Mouse (Mus musculus): ENCODE measurements around the gene Bmp2k. TPM values are rescaled to one million over a fixed set of nuclear protein-coding genes. Genes with fewer than 3 reads are reported as not detected.
"Not testable (repeated sequence)": the region's sequence is repeated elsewhere in the genome, so short reads cannot be mapped to it uniquely, and the experiment has no call there.

Gene Bmp2k
- polyA plus RNA-seq, 1 experiment from 2014 or later = 11.8 TPM

DNA sequence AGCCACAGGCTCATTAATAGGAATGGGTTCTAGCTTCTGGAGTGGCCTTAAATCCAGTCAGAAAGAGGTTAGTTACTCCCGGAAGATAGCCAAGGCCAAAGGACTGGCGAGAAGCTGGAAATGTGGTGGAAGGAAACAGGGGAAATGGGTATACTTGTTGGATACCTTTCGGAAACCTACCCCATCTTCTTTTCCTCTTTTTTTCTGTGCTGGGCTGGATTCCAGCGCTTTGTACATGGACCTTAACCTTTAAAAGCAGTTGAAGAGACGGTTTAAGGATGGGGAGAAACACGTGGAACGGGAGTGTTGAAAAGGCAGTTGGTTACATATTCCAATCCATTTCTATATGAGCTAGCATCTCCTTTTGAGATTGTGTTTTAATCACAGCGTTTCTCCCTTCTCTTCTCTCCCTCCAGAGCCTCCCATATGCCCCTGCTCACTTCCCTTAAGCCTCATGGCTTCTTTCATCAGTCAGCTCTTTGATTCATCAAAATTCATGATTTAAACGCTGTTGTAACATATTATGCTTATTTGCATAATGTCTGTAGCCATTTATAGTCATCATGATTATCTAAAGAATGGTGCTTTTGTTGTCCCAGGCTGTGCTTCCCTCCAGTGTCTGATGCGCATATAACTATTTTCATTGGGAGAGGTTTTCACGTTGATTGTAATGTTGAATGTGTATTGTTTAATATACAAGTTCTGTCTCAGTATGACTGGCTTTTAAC lies 18.5 kb downstream of the Bmp2k start:
- DNase-seq (peak; percentile 28), ATAC-seq (ENCODE audit: low FRiP score, low TSS enrichment) (no peak)
- H3K27me3 ChIP-seq (ENCODE audit: control insufficient read depth, insufficient read depth, low read length) = no peaks in the 10 kb centered on the region
- H3K9me3 ChIP-seq (ENCODE audit: control insufficient read depth, low read length) = no peaks in the 10 kb centered on the region
- no peak overlapping the region for H3K4me2 ChIP-seq (ENCODE audit: low read length)
- H3K9ac ChIP-seq (replicated peaks; ENCODE audit: low read length) = no peak overlapping the region
- 66% methylated on average over 11 of the region's 11 CpGs for WGBS
- no peak overlapping the region for H3K27ac ChIP-seq (replicated peaks; ENCODE audit: low read depth, low read length)
- no peaks in the 10 kb centered on the region for H3K36me3 ChIP-seq (ENCODE audit: control insufficient read depth, insufficient read depth, low read length)
- no peak overlapping the region for H3K4me3 ChIP-seq (replicated peaks; ENCODE audit: low read depth, low read length)
- peaks cover 10% of the 10 kb centered on the region; the same call in 1 of the 2 replicates for H3K4me1 ChIP-seq (ENCODE audit: control insufficient read depth, insufficient read depth, low read length)

GRCm38 (mm10) chr5:97016842-97017577 lies 19.5 kb downstream of the Bmp2k start:
- ATAC-seq (ENCODE audit: low FRiP score, low TSS enrichment) (no peak), DNase-seq (no peak)
- Histone ChIP-seq H3K9me3 (ENCODE audit: control insufficient read depth, low read length) (no peaks in the 10 kb centered on the region), H3K9ac (replicated peaks; ENCODE audit: low read length) (no peak overlapping the region), H3K27ac (replicated peaks; ENCODE audit: low read depth, low read length) (no peak overlapping the region), H3K36me3 (ENCODE audit: control insufficient read depth, insufficient read depth, low read length) (no peaks in the 10 kb centered on the region), H3K4me1 (ENCODE audit: control insufficient read depth, insufficient read depth, low read length) (peaks cover 10% of the 10 kb centered on the region; the same call in 1 of the 2 replicates), H3K4me3 (replicated peaks; ENCODE audit: low read depth, low read length) (no peak overlapping the region), H3K27me3 (ENCODE audit: control insufficient read depth, insufficient read depth, low read length) (no peaks in the 10 kb centered on the region), H3K4me2 (ENCODE audit: low read length) (no peak overlapping the region)
- WGBS = 93% methylated on average over 9 of the region's 9 CpGs

GRCm38 (mm10) chr5:97022305-97023278 lies 25.1 kb downstream of the Bmp2k start:
- Histone ChIP-seq H3K9ac (replicated peaks; ENCODE audit: low read length) (no peak overlapping the region), H3K36me3 (ENCODE audit: control insufficient read depth, insufficient read depth, low read length) (no peaks in the 10 kb centered on the region), H3K9me3 (ENCODE audit: control insufficient read depth, low read length) (no peaks in the 10 kb centered on the region), H3K4me3 (replicated peaks; ENCODE audit: low read depth, low read length) (no peak overlapping the region), H3K4me2 (ENCODE audit: low read length) (no peak overlapping the region), H3K4me1 (ENCODE audit: control insufficient read depth, insufficient read depth, low read length) (no peaks in the 10 kb centered on the region), H3K27ac (replicated peaks; ENCODE audit: low read depth, low read length) (no peak overlapping the region), H3K27me3 (ENCODE audit: control insufficient read depth, insufficient read depth, low read length) (no peaks in the 10 kb centered on the region)
- WGBS = 69% methylated on average over 15 of the region's 15 CpGs
- DNase-seq (peak; percentile 45), ATAC-seq (ENCODE audit: low FRiP score, low TSS enrichment) (no peak)

DNA sequence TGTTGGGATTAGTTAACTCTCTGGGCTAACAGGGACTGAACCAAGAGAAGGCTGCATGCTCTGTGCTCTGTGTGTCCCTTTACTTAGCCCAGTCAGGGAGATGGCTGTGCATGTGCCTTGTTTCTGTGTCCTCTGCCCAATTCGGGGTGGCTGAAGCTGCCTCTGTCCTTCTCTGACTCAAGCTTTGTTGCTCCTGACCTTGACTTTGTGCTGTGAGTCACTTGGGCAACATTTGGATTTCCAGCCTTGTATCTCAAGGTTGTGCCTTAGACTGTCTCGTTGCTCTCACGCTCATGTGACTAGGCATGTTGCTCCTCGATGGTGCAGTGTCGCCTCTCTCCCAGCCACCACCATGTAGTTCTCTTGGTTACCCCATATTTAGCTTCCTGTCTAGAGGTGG lies 27.3 kb downstream of the Bmp2k start:
- no peak for ATAC-seq (ENCODE audit: low FRiP score, low TSS enrichment)
- no peaks in the 10 kb centered on the region for H3K4me1 ChIP-seq (ENCODE audit: control insufficient read depth, insufficient read depth, low read length)
- H3K9me3 ChIP-seq (ENCODE audit: control insufficient read depth, low read length) = no peaks in the 10 kb centered on the region
- no peak overlapping the region for H3K9ac ChIP-seq (replicated peaks; ENCODE audit: low read length)
- H3K4me3 ChIP-seq (replicated peaks; ENCODE audit: low read depth, low read length) = no peak overlapping the region
- no peak for DNase-seq
- H3K36me3 ChIP-seq (ENCODE audit: control insufficient read depth, insufficient read depth, low read length) = 0 out of 2 replicates have a peak, but pooled peaks cover 4% of the 10 kb centered on the region
- no peaks in the 10 kb centered on the region for H3K27me3 ChIP-seq (ENCODE audit: control insufficient read depth, insufficient read depth, low read length)
- H3K4me2 ChIP-seq (ENCODE audit: low read length) = no peak overlapping the region
- no peak overlapping the region for H3K27ac ChIP-seq (replicated peaks; ENCODE audit: low read depth, low read length)
- 95% methylated on average over 5 of the region's 5 CpGs for WGBS

DNA sequence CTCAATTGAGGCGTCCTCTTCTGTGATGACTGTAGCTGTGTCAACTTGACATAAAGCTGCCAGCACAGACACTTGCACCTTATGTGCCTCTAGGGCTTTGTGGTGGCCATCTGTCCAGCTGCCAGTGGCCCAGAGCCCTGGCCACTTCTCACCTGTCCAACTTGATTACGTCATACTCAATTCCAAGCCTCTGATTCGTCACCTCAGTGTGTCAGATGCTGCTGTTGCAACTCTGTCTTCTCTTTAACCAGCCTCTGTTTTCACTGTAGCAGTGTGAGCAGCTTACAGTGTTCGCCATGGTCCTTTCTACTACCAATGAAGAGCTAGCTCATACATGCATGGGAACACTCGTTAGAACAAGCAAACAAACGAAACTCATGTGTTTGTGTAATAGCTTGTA lies 28.2 kb downstream of the Bmp2k start:
- Histone ChIP-seq H3K4me1 (ENCODE audit: control insufficient read depth, insufficient read depth, low read length) (no peaks in the 10 kb centered on the region), H3K9me3 (ENCODE audit: control insufficient read depth, low read length) (no peaks in the 10 kb centered on the region), H3K27me3 (ENCODE audit: control insufficient read depth, insufficient read depth, low read length) (no peaks in the 10 kb centered on the region), H3K36me3 (ENCODE audit: control insufficient read depth, insufficient read depth, low read length) (0 out of 2 replicates have a peak, but pooled peaks cover 4% of the 10 kb centered on the region), H3K9ac (replicated peaks; ENCODE audit: low read length) (no peak overlapping the region), H3K4me3 (replicated peaks; ENCODE audit: low read depth, low read length) (no peak overlapping the region), H3K27ac (replicated peaks; ENCODE audit: low read depth, low read length) (no peak overlapping the region), H3K4me2 (ENCODE audit: low read length) (no peak overlapping the region)
- ATAC-seq (ENCODE audit: low FRiP score, low TSS enrichment) = no peak
- no peak for DNase-seq
- 89% methylated on average over 6 of the region's 6 CpGs for WGBS

DNA sequence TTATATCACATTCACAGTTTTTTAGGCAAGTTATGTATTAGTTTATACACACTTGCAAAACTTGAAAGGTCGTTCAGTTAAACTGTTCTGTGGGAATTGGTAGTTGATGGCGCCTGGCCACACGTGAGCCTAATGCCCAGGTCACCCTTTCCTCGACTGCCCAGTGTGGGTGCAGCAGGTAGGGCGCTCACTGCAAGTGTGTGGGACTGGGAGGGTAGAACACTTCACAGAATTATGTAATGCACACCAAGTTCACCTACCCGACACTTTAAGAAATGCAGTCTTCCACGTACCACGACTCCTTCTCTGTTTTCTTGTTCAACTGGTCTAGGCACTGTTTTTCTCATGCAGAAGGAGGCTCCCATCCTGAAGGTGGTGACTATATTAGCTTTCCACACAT lies 30.5 kb downstream of the Bmp2k start:
- Histone ChIP-seq H3K9me3 (ENCODE audit: control insufficient read depth, low read length) (no peaks in the 10 kb centered on the region), H3K4me2 (ENCODE audit: low read length) (no peak overlapping the region), H3K9ac (replicated peaks; ENCODE audit: low read length) (no peak overlapping the region), H3K36me3 (ENCODE audit: control insufficient read depth, insufficient read depth, low read length) (0 out of 2 replicates have a peak, but pooled peaks cover 6% of the 10 kb centered on the region), H3K4me3 (replicated peaks; ENCODE audit: low read depth, low read length) (no peak overlapping the region), H3K27me3 (ENCODE audit: control insufficient read depth, insufficient read depth, low read length) (no peaks in the 10 kb centered on the region), H3K27ac (replicated peaks; ENCODE audit: low read depth, low read length) (no peak overlapping the region), H3K4me1 (ENCODE audit: control insufficient read depth, insufficient read depth, low read length) (no peaks in the 10 kb centered on the region)
- DNase-seq (no peak), ATAC-seq (ENCODE audit: low FRiP score, low TSS enrichment) (no peak)
- WGBS = 87% methylated on average over 8 of the region's 8 CpGs

- 88% methylated on average over 1 of the region's 1 CpGs for WGBS
- ATAC-seq (ENCODE audit: low FRiP score, low TSS enrichment); H3K9ac ChIP-seq (replicated peaks; ENCODE audit: low read length); H3K4me1 ChIP-seq (ENCODE audit: control insufficient read depth, insufficient read depth, low read length); DNase-seq; H3K36me3 ChIP-seq (ENCODE audit: control insufficient read depth, insufficient read depth, low read length); H3K9me3 ChIP-seq (ENCODE audit: control insufficient read depth, low read length); H3K4me3 ChIP-seq (replicated peaks; ENCODE audit: low read depth, low read length); H3K27me3 ChIP-seq (ENCODE audit: control insufficient read depth, insufficient read depth, low read length); H3K4me2 ChIP-seq (ENCODE audit: low read length); H3K27ac ChIP-seq (replicated peaks; ENCODE audit: low read depth, low read length): not testable (repeated sequence)
Measured at GRCm38 (mm10) chr5:97028840-97029239, 31.4 kb downstream of the Bmp2k start.

DNA sequence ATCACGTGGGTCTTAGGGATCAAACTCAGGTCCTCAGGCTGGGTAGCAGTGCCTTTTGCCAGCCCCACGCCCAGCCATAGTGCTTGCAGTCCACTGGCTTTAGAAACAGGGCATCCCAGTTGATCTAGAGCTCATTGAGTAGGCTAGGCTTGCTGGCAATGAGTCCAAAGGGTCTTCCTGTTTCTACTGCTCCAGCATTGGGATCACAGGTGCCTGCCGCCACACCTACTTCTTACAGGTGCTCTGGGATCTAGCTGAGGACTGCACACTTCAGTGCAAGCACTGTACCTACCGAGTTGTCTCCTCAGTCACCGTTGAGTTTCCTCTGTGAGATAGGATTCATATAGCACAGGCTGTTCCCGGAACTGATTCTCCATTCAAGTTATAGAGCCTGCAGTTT lies 34.3 kb downstream of the Bmp2k start:
- Histone ChIP-seq H3K4me1 (ENCODE audit: control insufficient read depth, insufficient read depth, low read length) (no peaks in the 10 kb centered on the region), H3K9me3 (ENCODE audit: control insufficient read depth, low read length) (no peaks in the 10 kb centered on the region), H3K9ac (replicated peaks; ENCODE audit: low read length) (no peak overlapping the region), H3K4me3 (replicated peaks; ENCODE audit: low read depth, low read length) (no peak overlapping the region), H3K4me2 (ENCODE audit: low read length) (no peak overlapping the region), H3K36me3 (ENCODE audit: control insufficient read depth, insufficient read depth, low read length) (0 out of 2 replicates have a peak, but pooled peaks cover 6% of the 10 kb centered on the region), H3K27me3 (ENCODE audit: control insufficient read depth, insufficient read depth, low read length) (no peaks in the 10 kb centered on the region), H3K27ac (replicated peaks; ENCODE audit: low read depth, low read length) (no peak overlapping the region)
- ATAC-seq (ENCODE audit: low FRiP score, low TSS enrichment) (no peak), DNase-seq (no peak)
- 88% methylated on average over 6 of the region's 6 CpGs for WGBS
